Mouse (Mus musculus) CD4-positive, CD25-positive, alpha-beta regulatory T cell, adult 4 months (primary cell): ENCODE results near the gene Pigw. TPM values are rescaled to one million over a fixed set of nuclear protein-coding genes. Genes with fewer than 3 reads are reported as not detected.

Experiments used
- polyA plus RNA-seq, 2 experiments: library from polyadenylated mRNA; unstranded; fragments of 100-300 nt; shearing (Covaris generic); gene quantifications; one replicate each; pipeline ENCODE4 v1.2.1; 2017

The Pigw gene
- polyA plus RNA-seq, 2 experiments from 2014 or later, result 1.6 to 2.5 TPM

Other genes with a start within 250 kb of the Pigw start
- gene Mrm1, start 60.8 kb downstream of the Pigw start, polyA plus RNA-seq, result 10 to 100 TPM in 1 of 2 experiments, 1 to 10 TPM in 1; 6.8 to 12.1 TPM
- 10 to 100 TPM in 1 of 2 experiments, 1 to 10 TPM in 1; 8.3 to 10.9 TPM for gene Dhrs11, start 51.3 kb downstream of the Pigw start, polyA plus RNA-seq
- 100 to 1,000 TPM in 1 of 2 experiments, 10 to 100 TPM in 1; 85.3 to 138 TPM for gene Ggnbp2, start 9.5 kb downstream of the Pigw start, polyA plus RNA-seq
- gene Myo19, start 137 bp downstream of the Pigw start, polyA plus RNA-seq, result 1 to 10 TPM; 2.8 to 2.9 TPM
- 10 to 100 TPM; 29.9 to 38.1 TPM for gene Znhit3, start 36.1 kb upstream of the Pigw start, polyA plus RNA-seq
- gene Car4, start 77.5 kb upstream of the Pigw start, polyA plus RNA-seq, result not detected